Mouse (Mus musculus) midbrain, embryonic 15.5 days (tissue): ENCODE data around the gene Mical2. TPM values are rescaled to one million over a fixed set of nuclear protein-coding genes. Genes with fewer than 3 reads are reported as not detected.

Experiments used
- ATAC-seq: fragments of 200-750 bp; cut with Nextera tagmentation; replicated peaks from 2 replicates; pipeline ENCODE4 v1.8.0; 2017; ENCODE audit warnings: moderate TSS enrichment
- H3K27ac ChIP-seq: fragments of 300-500 bp; sonication (generic); 2 replicates; pipeline ENCODE4 v1.5.1; 2015; ENCODE audit warnings: mild to moderate bottlenecking, inconsistent platforms
- H3K27me3 ChIP-seq: fragments of 300-500 bp; sonication (generic); replicated peaks from 2 replicates; pipeline ENCODE4 v1.6.1; 2015; ENCODE audit warnings: inconsistent platforms
- H3K36me3 ChIP-seq: fragments of 300-500 bp; sonication (generic); replicated peaks from 2 replicates; pipeline ENCODE4 v1.6.1; 2015; ENCODE audit warnings: inconsistent platforms
- H3K4me1 ChIP-seq: fragments of 300-500 bp; sonication (generic); 2 replicates; pipeline ENCODE4 v1.6.1; 2015; ENCODE audit warnings: inconsistent platforms
- H3K4me2 ChIP-seq: fragments of 300-500 bp; sonication (generic); 2 replicates; pipeline ENCODE4 v1.6.1; 2015; ENCODE audit warnings: inconsistent platforms, mild to moderate bottlenecking, moderate library complexity
- H3K4me3 ChIP-seq: fragments of 300-500 bp; sonication (generic); 2 replicates; pipeline ENCODE4 v1.5.1; 2015; ENCODE audit warnings: mild to moderate bottlenecking, inconsistent platforms
- H3K9ac ChIP-seq: fragments of 300-500 bp; sonication (generic); 2 replicates; pipeline ENCODE4 v1.6.1; 2015; ENCODE audit warnings: mild to moderate bottlenecking, inconsistent platforms
- H3K9me3 ChIP-seq: fragments of 300-500 bp; sonication (generic); 2 replicates; pipeline ENCODE4 v1.6.1; 2016; ENCODE audit warnings: inconsistent platforms
- WGBS: fragments of 180-500 bp; shearing (Covaris S2); methylation state at CpG from one replicate; pipeline ENCODE4 v1.1.7; 2015; ENCODE audit warnings: mixed read lengths; 5-methylcytosine and 5-hydroxymethylcytosine counted together
- polyA plus RNA-seq: library from polyadenylated mRNA; unstranded; fragments of >200 nt; fragmentation: Nextera tagmentation; extraction: Ambion mirVana; gene quantifications from 2 replicates; pipeline ENCODE4 v1.2.1, GENCODE M21; 2015

Gene Mical2
- polyA plus RNA-seq, 1 experiment from 2014 or later = 2.8 TPM

DNA sequence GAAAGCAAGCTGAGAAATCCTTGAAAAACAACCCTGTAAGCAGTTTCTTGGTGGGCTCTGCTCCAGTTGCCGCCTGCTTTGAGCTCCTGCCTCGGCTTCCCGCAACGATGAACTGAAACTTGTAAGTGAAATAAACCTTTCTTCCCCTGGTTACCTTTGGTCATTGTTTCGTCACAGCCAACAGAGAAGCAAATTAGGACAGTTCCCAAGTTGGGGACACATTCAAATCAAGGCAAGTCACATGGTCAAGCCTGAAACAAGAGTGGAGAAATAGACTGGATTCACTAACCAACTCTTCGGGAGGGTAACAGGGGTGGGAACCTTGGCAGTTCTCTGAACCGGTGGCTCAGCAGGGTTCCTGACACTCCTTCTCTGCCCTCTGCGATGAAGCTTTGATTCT, 28.2 kb upstream of the Mical2 start:
- Histone ChIP-seq H3K4me2 (no peak overlapping the region), H3K27ac (no peak overlapping the region), H3K9ac (no peak overlapping the region), H3K9me3 (no peaks in the 10 kb centered on the region), H3K36me3 (no peaks in the 10 kb centered on the region), H3K4me3 (no peak overlapping the region), H3K4me1 (no peaks in the 10 kb centered on the region), H3K27me3 (no peaks in the 10 kb centered on the region)
- ATAC-seq = no peak
- 79% methylated on average over 8 of the region's 8 CpGs for WGBS

DNA sequence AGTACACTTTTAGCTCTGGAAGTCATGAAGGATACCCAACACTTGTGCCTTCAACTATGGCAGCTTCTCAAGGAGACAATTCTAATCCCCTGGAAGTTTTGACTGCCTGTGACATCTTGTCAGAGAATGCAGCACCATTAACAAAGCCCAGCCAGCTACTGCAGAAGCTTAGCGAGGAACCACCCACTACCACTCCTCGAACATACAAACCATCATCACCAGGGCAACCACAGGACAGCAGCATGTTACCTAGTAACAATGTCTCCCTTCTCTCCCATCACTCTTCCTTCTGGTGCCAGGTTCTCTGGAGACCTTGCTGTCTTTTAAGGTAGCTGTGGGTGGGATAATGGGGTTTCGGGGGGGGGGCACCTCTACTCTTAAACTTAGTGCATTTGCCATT, 26.3 kb upstream of the Mical2 start:
- Histone ChIP-seq H3K9ac (no peak overlapping the region), H3K27ac (no peak overlapping the region), H3K4me3 (no peak overlapping the region), H3K36me3 (no peaks in the 10 kb centered on the region), H3K4me1 (no peaks in the 10 kb centered on the region), H3K9me3 (no peaks in the 10 kb centered on the region), H3K4me2 (no peak overlapping the region), H3K27me3 (no peaks in the 10 kb centered on the region)
- WGBS = 52% methylated on average over 3 of the region's 3 CpGs
- ATAC-seq = no peak

DNA sequence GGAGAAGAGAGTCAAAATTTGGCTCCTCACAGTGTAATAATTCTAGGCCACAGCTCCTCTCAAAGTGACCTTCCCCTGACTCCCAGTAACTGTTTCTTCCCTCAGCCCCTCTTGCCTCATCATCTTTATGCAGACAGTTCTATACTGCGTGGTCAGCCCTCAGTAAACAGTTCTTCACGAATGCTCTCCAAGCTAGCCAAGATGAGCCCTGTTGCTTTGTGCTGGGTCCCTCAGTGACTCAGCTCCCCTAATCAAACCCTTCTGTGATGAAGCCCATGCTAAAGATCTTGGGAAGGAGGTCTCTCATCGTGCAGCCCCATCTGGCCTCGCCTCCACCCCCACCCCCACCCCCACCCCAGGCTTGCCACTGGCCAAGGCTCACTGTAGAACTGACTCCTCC, 24.9 kb upstream of the Mical2 start:
- Histone ChIP-seq H3K4me2 (no peak overlapping the region), H3K27ac (no peak overlapping the region), H3K9ac (no peak overlapping the region), H3K4me1 (no peaks in the 10 kb centered on the region), H3K4me3 (no peak overlapping the region), H3K36me3 (no peaks in the 10 kb centered on the region), H3K27me3 (no peaks in the 10 kb centered on the region), H3K9me3 (no peaks in the 10 kb centered on the region)
- WGBS = 46% methylated on average over 4 of the region's 4 CpGs
- no peak for ATAC-seq

DNA sequence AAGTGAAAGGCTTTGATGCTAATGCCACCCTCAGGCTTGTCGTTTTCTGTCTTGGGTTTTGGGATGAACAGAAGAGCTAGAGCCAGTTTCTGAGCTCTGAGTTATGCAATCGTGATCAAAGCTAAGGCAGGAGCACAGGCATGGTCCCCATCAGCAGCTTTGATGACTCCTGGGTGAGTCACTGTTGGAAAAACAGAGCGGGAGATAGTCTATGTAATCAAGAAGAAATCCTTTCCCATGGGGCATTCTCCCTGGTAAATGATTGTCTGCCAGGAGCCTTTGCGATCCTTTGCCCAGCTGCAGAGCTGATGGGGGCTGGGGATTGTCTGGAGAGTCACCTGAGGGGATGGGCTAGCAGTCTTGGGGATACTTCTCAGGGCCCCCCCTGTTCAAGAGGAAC, 23.5 kb upstream of the Mical2 start:
- H3K4me3 ChIP-seq = no peak overlapping the region
- no peak overlapping the region for H3K4me2 ChIP-seq
- no peak overlapping the region for H3K27ac ChIP-seq
- no peaks in the 10 kb centered on the region for H3K27me3 ChIP-seq
- H3K36me3 ChIP-seq = no peaks in the 10 kb centered on the region
- H3K4me1 ChIP-seq = no peaks in the 10 kb centered on the region
- WGBS = 58% methylated on average over 4 of the region's 4 CpGs
- no peak for ATAC-seq
- no peak overlapping the region for H3K9ac ChIP-seq
- H3K9me3 ChIP-seq = no peaks in the 10 kb centered on the region

DNA sequence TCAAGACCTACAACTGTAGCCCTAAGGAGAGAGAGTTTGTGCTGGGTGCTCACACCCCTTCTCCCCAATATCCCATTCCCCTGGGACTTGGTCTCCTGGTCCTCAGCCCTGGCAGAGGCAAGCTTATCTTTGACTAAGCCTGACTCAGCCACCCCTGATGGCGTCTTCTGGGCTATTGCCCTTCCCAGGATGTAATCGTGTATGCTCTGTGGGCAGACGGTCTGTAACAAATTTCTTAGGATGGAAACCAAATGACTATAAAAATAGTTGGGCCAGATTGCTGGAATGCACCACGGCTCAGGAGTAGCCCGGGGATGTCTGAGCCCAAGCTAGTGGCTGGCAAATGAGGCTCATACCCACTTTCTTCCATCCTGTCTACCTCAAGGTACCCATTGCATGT, 22.8 kb upstream of the Mical2 start:
- H3K4me2 ChIP-seq = no peak overlapping the region
- no peak overlapping the region for H3K27ac ChIP-seq
- no peak overlapping the region for H3K4me3 ChIP-seq
- WGBS = 89% methylated on average over 5 of the region's 5 CpGs
- ATAC-seq = no peak
- no peaks in the 10 kb centered on the region for H3K9me3 ChIP-seq
- H3K4me1 ChIP-seq = no peaks in the 10 kb centered on the region
- H3K36me3 ChIP-seq = no peaks in the 10 kb centered on the region
- H3K27me3 ChIP-seq = no peaks in the 10 kb centered on the region
- H3K9ac ChIP-seq = no peak overlapping the region

DNA sequence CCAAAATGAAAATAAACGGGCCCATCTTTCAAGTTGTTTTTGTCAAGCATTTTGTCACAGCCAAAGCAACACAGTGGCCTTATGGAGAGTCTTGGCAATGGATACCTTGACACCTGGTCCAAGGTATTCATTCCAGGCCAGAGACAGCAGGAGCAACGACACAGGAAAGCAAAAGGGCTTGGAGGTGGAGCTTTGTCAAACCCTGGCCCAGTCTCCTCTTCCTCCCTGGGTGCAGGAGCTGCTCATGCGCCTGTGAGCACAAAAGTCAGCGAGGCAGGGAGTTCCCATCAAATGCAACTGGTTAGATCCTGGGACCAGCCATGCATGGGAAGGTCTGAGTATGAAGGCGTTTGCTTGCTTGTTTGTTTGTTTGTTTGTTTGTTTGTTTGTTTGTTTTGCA, 21.7 kb upstream of the Mical2 start:
- H3K27me3 ChIP-seq = no peaks in the 10 kb centered on the region
- WGBS = 75% methylated on average over 5 of the region's 5 CpGs
- ATAC-seq = no peak

GRCm38 (mm10) chr7:112204380-112204963, 21.2 kb upstream of the Mical2 start:
- no peak overlapping the region for H3K4me2 ChIP-seq
- no peaks in the 10 kb centered on the region for H3K9me3 ChIP-seq
- H3K27ac ChIP-seq = no peak overlapping the region
- H3K27me3 ChIP-seq = no peaks in the 10 kb centered on the region
- no peak for ATAC-seq
- H3K4me3 ChIP-seq = no peak overlapping the region
- no peak overlapping the region for H3K9ac ChIP-seq
- H3K4me1 ChIP-seq = no peaks in the 10 kb centered on the region
- no peaks in the 10 kb centered on the region for H3K36me3 ChIP-seq
- WGBS = 72% methylated on average over 6 of the region's 6 CpGs

More for the DNA sequence above, 21.7 kb upstream of the Mical2 start:
- Histone ChIP-seq H3K4me1 (no peaks in the 10 kb centered on the region), H3K4me3 (no peak overlapping the region), H3K9ac (no peak overlapping the region), H3K9me3 (no peaks in the 10 kb centered on the region), H3K27ac (no peak overlapping the region), H3K4me2 (no peak overlapping the region), H3K36me3 (no peaks in the 10 kb centered on the region)

GRCm38 (mm10) chr7:112205513-112205912, 20.1 kb upstream of the Mical2 start:
- no peak overlapping the region for H3K9ac ChIP-seq
- no peaks in the 10 kb centered on the region for H3K4me1 ChIP-seq
- H3K27me3 ChIP-seq = no peaks in the 10 kb centered on the region
- H3K9me3 ChIP-seq = no peaks in the 10 kb centered on the region
- H3K4me3 ChIP-seq = no peak overlapping the region
- no peaks in the 10 kb centered on the region for H3K36me3 ChIP-seq
- H3K27ac ChIP-seq = no peak overlapping the region
- H3K4me2 ChIP-seq = no peak overlapping the region
- ATAC-seq = no peak
- WGBS = 93% methylated on average over 6 of the region's 6 CpGs

DNA sequence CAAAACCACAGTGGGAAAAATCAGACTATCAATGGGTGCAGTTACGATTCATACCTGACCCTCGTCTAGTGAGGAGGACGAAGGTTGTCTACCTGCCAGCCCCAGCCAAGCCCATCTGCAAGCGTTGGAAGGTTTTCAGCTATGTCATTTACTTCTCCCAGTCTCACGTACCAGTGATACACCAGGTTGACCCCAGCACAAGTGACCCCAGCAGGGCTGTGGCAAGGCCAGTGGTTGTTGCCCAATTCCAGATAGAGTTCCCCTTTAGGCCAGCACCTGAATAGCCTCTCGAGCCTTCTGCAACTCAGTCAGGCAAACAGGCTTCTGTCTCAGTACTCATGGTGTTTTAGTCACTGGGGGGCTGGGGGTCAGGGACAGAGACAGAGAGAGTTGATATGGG, 17.9 kb upstream of the Mical2 start:
- Histone ChIP-seq H3K9ac (no peak overlapping the region), H3K9me3 (no peaks in the 10 kb centered on the region), H3K4me2 (no peak overlapping the region), H3K4me3 (no peak overlapping the region), H3K36me3 (no peaks in the 10 kb centered on the region), H3K27me3 (no peaks in the 10 kb centered on the region), H3K27ac (no peak overlapping the region), H3K4me1 (peaks cover 4% of the 10 kb centered on the region)
- WGBS = 96% methylated on average over 6 of the region's 6 CpGs
- no peak for ATAC-seq

DNA sequence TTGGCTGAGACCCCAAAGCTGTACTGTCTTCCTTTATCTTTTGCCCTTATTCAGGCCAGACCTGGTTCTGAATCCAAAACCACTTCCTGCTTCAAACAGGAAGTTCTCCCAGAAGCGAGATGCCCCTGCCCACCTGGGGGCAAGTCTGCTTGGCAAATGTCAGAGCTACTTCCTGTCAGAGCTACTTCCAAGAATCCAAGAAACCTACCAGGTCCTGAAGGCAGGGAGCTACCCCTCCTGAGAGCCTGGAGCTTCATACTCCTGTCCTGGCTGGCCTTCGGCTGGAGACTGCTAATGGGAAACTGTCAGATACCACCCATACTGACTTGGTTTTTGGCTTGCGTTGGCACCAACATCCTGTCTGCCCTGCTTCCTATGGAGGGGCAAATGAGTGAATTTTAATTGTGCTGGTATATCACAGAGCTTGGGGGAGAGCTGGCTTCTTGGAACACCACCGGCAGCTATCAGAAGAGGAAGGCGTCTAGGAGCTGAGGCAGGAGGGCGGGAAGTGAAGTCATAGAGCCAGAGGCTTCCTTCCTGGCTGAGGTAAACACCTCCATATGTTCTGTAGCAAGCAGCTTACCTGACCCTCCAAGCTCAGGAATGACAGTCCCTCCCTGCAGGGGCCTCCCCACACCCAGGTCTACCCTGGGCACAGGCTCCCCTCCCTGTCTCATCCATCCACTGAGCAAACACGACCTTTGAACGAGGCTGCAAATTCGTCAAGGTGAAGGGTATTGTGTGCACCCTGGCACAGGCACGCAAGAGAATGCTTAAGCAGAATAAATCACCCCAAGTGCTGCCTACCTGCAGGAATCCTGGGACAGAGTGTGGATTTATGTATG, 17.1 kb upstream of the Mical2 start:
- no peak for ATAC-seq
- H3K4me3 ChIP-seq = no peak overlapping the region
- H3K9me3 ChIP-seq = no peaks in the 10 kb centered on the region
- no peaks in the 10 kb centered on the region for H3K36me3 ChIP-seq
- 80% methylated on average over 10 of the region's 10 CpGs for WGBS
- H3K4me1 ChIP-seq = peaks cover 11% of the 10 kb centered on the region
- H3K27ac ChIP-seq = no peak overlapping the region
- no peak overlapping the region for H3K9ac ChIP-seq
- no peak overlapping the region for H3K4me2 ChIP-seq
- H3K27me3 ChIP-seq = no peaks in the 10 kb centered on the region

GRCm38 (mm10) chr7:112209621-112210020, 16.0 kb upstream of the Mical2 start:
- H3K4me1 ChIP-seq = peaks cover 16% of the 10 kb centered on the region
- 88% methylated on average over 4 of the region's 4 CpGs for WGBS
- ATAC-seq = no peak
- no peak overlapping the region for H3K4me3 ChIP-seq
- H3K9me3 ChIP-seq = no peaks in the 10 kb centered on the region
- H3K4me2 ChIP-seq = no peak overlapping the region
- H3K27me3 ChIP-seq = no peaks in the 10 kb centered on the region
- H3K27ac ChIP-seq = no peak overlapping the region
- H3K9ac ChIP-seq = no peak overlapping the region
- H3K36me3 ChIP-seq = no peaks in the 10 kb centered on the region

DNA sequence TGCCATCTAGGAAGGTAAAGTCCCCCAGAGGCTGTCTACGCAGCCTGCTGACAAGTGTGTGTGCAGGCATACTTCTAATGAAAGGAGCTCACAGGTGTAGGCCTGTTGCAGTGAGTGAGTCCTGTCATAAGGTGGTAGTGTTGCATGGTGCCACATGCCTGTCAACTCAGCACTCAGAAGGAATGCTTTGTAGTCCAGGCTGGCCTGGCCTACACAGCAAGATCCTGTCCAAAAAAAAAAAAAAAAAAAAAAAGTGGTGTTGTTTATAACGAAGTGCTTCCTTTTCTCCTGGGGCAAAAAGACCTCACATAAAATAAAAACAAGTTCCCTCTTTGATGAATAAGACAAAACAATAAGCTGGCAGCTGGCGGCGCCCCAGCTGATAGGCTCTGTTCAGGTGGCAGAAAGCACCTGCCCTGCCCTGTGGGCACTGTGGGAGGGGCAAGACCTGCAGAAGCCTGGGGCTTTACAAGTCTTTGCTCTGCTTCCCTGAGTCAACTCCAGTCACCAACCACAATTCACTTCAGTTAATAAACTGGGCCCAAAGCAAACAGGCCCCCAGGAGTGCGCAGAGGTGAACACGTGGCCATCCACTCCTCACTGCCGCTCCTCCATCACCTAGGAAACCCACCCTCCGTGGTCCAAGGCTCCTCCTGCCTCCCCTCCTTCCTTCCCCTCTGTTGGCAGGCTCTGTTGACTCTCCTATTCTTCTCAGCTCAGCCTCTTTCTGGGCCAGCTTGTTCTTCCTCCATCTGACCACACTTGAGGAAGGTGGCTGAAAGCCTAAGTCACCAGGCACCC, 12.5 kb upstream of the Mical2 start:
- WGBS = 44% methylated on average over 8 of the region's 8 CpGs

More for the DNA sequence above, 12.5 kb upstream of the Mical2 start:
- H3K9ac ChIP-seq = no peak overlapping the region
- H3K27me3 ChIP-seq = no peaks in the 10 kb centered on the region
- H3K4me1 ChIP-seq = peaks cover 16% of the 10 kb centered on the region
- H3K9me3 ChIP-seq = no peaks in the 10 kb centered on the region
- no peaks in the 10 kb centered on the region for H3K36me3 ChIP-seq
- peak; percentile 90 for ATAC-seq
- no peak overlapping the region for H3K4me3 ChIP-seq
- no peak overlapping the region for H3K4me2 ChIP-seq
- peak overlapping the region; percentile 31; the same call in 1 of the 2 replicates for H3K27ac ChIP-seq
